Mouse (Mus musculus) retina, embryonic 14.5 days (tissue): ENCODE measurements at regions not wholly inside any gene's neighbourhood (a gene's known extent, or its start where the extent isn't known, plus 50 kb on each side); places are given as distances from the start of the nearest gene placed in this dataset.
A peak's percentile ranks its signal among the peaks of the same experiment; 100 is the strongest.

Experiments used
- DNase-seq: peaks from one replicate; pipeline ENCODE4 v3.0.0-alpha.2; 2015; ENCODE audit warnings: low spot score

DNA sequence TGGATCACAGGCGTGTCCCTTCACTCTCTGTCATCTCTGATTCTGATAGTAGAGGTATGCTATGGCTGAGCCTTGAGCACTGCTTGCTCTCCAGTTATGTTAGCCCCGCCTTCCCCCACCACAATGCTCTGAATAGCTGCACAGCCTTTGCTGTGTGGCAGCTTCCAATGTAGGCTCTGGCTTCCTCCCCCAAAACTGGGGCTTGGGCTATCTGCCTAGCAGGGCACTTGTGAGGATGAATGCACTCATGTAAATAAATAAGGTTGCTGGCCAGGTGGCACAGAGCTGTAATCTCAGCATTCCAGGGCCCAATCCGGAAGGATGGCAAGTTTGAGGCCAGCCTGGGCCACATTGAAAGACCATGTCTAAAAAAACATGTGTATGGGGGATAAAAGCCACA, 103.6 kb upstream of the Sdk1 start:
- DNase-seq = no peak

DNA sequence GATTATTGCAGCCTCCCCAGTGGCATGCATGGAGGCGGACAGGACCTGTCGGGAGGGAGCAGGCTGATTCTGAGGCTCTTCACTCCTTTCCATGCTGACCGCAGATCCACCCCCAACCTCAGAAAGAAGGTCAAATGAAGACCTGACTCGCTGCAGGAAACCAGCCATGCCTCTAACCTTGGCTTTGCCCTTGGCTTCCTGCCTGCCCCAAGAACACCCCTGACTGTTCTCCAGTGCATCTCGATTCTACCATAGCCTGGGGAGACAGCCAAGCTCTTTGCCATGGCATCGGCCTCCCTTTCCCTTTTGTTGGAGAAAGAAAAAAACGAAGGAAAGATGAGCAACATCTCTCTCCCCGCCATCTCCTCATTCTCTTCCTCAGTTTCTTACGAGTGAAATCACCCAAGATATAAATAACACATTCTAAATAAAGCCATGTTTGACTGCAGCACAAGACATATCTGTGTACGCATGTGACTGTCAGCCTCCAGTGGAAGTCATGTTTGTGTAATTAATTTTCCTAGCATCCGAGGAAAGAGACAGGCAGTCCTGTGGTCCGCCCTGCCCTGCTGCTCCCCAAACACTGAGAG, 102.4 kb upstream of the Sdk1 start:
- no peak for DNase-seq

- peak; percentile 15 for DNase-seq
These were observed 101.9 kb upstream of the Sdk1 start for GRCm38 (mm10) chr5:141139361-141139912.

DNA sequence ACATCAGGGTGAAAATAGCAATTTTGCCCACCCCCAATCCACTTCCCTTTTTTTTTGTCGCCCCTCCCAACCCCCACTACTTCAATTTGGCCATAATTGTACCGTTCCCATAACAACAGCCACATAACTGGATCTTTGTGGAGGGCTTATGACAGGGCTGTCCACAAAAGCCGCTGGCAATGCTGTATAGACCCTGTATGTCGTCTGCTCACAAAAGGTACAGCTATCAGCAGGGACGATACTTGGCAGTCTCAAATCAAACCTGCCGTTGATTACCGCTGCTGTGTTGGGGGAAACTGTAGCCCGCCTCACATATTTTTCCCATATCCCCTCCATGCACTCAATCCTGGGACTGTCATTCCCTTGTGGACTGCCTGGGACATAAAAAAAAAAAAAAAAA, 80.9 kb upstream of the Sdk1 start:
- DNase-seq = no peak

- DNase-seq = no peak
These were observed 80.3 kb upstream of the Sdk1 start for GRCm38 (mm10) chr5:141160956-141161355.

DNA sequence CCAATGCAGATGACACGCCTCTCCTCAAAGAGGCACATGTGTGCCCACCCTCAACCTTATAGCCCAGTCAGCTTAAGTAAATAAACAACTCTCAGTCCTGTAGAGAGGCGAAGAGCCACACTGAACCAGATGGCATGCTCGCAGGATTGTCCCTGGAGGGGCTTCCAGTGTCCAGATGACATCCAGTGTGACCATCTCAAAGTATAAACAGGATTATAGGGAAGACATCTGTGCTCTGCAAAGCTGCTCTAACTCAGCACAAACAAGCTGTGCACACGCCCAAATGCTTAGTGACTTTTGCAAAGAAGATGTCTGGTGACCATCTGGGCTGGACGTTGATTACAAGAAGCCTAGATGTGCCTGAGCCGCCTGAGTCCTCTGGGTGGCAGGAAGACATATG, 58.8 kb upstream of the Sdk1 start:
- peak; percentile 63 for DNase-seq

DNA sequence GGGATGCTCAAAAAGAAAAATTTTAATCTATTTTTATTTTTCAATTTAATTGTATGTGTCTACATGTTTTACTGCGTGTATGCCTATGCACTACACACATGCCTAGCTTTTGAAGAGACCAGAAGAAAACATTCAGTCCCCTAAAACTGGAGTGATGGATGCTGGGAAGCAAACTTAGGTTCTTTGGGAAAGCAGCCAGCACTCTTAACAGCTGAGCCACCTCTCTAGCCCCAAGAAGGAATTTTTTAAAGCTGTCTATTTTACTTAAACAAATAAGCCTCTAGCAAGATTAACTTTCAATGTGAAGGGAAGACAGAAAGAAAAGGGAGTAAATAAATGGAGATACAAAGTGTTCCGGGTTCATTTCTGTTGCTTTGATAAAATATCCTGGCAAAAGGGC, 52.3 kb upstream of the Sdk1 start:
- no peak for DNase-seq
